Mouse (Mus musculus) olfactory bulb, adult 2 months (tissue): ENCODE results near the gene Krt76.

Source experiments
- CTCF ChIP-seq: fragments of 200-500 bp; IDR thresholded peaks from 2 replicates; pipeline ENCODE4 v1.5.1; 2012; ENCODE audit warnings: low read depth, mild to moderate bottlenecking, low read length, moderate library complexity; ENCODE audit not compliant: insufficient read depth
- POLR2A ChIP-seq: fragments of 200-500 bp; IDR thresholded peaks from 2 replicates; pipeline ENCODE4 v1.6.1; 2012; ENCODE audit warnings: mild to moderate bottlenecking, low read depth, low read length, moderate library complexity; ENCODE audit not compliant: insufficient read depth

DNA sequence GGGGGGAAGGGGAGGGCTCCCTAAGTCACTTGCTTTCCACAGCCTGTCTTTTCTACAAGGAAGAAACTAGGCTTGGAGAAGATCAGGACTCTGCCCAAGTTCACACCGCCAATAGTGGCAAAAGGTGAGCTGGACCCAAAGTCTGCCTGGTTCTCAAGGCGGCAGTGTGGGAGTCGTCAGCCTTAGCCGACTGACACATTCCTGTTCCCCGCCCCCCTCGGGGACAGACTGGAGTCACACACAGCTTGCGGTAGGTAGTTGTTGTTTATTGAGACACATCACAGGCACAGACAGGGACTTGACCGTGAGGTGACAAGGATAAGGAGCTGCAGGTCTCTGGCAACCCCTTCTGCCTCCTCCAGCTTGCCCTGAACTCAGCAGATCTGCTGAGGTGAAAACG lies 36.4 kb upstream of the Krt76 start:
- TF ChIP-seq CTCF (no peak), POLR2A (no peak)
